Mouse (Mus musculus): ENCODE measurements around the gene Xndc1. TPM values are rescaled to one million over a fixed set of nuclear protein-coding genes. Genes with fewer than 3 reads are reported as not detected.

Gene Xndc1
- total RNA-seq, 4 experiments from 2014 or later: 20.4 to 28.8 (median 24.4) TPM

Other genes starting within 250 kb of the Xndc1 start
- under 1 TPM in 3 of 4 experiments, not detected in 1; 0.30 to 0.39 (median 0.30) TPM for gene Phox2a, start 247.2 kb upstream of the Xndc1 start, total RNA-seq (2022)
- gene Inppl1, start 227.3 kb upstream of the Xndc1 start, total RNA-seq (2022): 10 to 100 TPM; 35.7 to 46.9 (median 42.6) TPM
- under 1 TPM in 1 of 4 experiments, not detected in 3; 0.55 TPM for gene Folr2, start 208.3 kb upstream of the Xndc1 start, total RNA-seq (2022)
- 10 to 100 TPM; 30.0 to 45.4 (median 32.9) TPM for gene Anapc15, start 201.8 kb upstream of the Xndc1 start, total RNA-seq (2022)
- 1 to 10 TPM in 2 of 4 experiments, under 1 TPM in 2; 0.46 to 9.8 (median 1.2) TPM for gene Folr1, start 194.7 kb upstream of the Xndc1 start, total RNA-seq (2022)
- gene Lamtor1, start 159.6 kb upstream of the Xndc1 start, total RNA-seq (2022): 10 to 100 TPM; 83.0 to 96.2 (median 90.5) TPM
- gene Tomt, start 159.2 kb upstream of the Xndc1 start, total RNA-seq (2022): under 1 TPM in 2 of 4 experiments, not detected in 2; 0.13 to 0.32 TPM
- 1 to 10 TPM; 3.7 to 8.1 (median 5.8) TPM for gene Lrrc51, start 131.6 kb upstream of the Xndc1 start, total RNA-seq (2022)
- gene Numa1, start 131.4 kb upstream of the Xndc1 start, total RNA-seq (2022): 100 to 1,000 TPM in 2 of 4 experiments, 10 to 100 TPM in 2; 98.8 to 108 (median 101) TPM
- 1 to 10 TPM; 6.6 to 8.1 (median 7.8) TPM for gene Il18bp, start 46.8 kb upstream of the Xndc1 start, total RNA-seq (2022)
- gene Rnf121, start within 50 bp of the Xndc1 start, total RNA-seq (2022): 10 to 100 TPM; 45.4 to 51.5 (median 47.8) TPM
- gene Xntrpc, start 202 bp downstream of the Xndc1 start, total RNA-seq (2022): 1 to 10 TPM in 3 of 4 experiments, under 1 TPM in 1; 0.63 to 2.4 (median 1.5) TPM
- gene Trpc2, start 17.6 kb downstream of the Xndc1 start, total RNA-seq (2022): 1 to 10 TPM in 3 of 4 experiments, under 1 TPM in 1; 0.61 to 2.4 (median 1.3) TPM
- gene Art1, start 36.2 kb downstream of the Xndc1 start, total RNA-seq (2022): under 1 TPM in 3 of 4 experiments, not detected in 1; 0.25 to 0.46 (median 0.26) TPM
- under 1 TPM in 1 of 4 experiments, not detected in 3; 0.33 TPM for gene Art5, start 44.0 kb downstream of the Xndc1 start, total RNA-seq (2022)
- under 1 TPM; 0.46 to 0.99 (median 0.84) TPM for gene Chrna10, start 51.3 kb downstream of the Xndc1 start, total RNA-seq (2022)
- gene Nup98, start 144.7 kb downstream of the Xndc1 start, total RNA-seq (2022): 10 to 100 TPM; 40.7 to 43.0 (median 41.7) TPM
- gene Pgap2, start 144.7 kb downstream of the Xndc1 start, total RNA-seq (2022): 10 to 100 TPM; 23.7 to 28.9 (median 25.5) TPM
- gene Rhog, start 190.5 kb downstream of the Xndc1 start, total RNA-seq (2022): 10 to 100 TPM; 34.4 to 46.5 (median 39.2) TPM
- 10 to 100 TPM; 87.0 to 97.5 (median 94.7) TPM for gene Stim1, start 202.3 kb downstream of the Xndc1 start, total RNA-seq (2022)

All from left cerebral cortex, adult 8-10 months (tissue).